Mouse (Mus musculus): ENCODE results near the gene Gm11554. TPM values are rescaled to one million over a fixed set of nuclear protein-coding genes. Genes with fewer than 3 reads are reported as not detected.

Gene Gm11554
- polyA plus RNA-seq, 1 experiment from 2014 or later: not detected

Other genes with a start within 250 kb of the Gm11554 start
- gene Krtap3-2, start 247.6 kb downstream of the Gm11554 start, polyA plus RNA-seq (2018): not detected in 3 replicates
- not detected in 3 replicates for gene Gm11939, start 245.0 kb downstream of the Gm11554 start, polyA plus RNA-seq (2018)
- gene Krtap3-1, start 237.8 kb downstream of the Gm11554 start, polyA plus RNA-seq (2018): not detected in 3 replicates
- not detected in 3 replicates for gene Krtap1-5, start 223.4 kb downstream of the Gm11554 start, polyA plus RNA-seq (2018)
- not detected in 3 replicates for gene Krtap1-4, start 220.8 kb downstream of the Gm11554 start, polyA plus RNA-seq (2018)
- not detected in 3 replicates for gene Krtap1-3, start 213.1 kb downstream of the Gm11554 start, polyA plus RNA-seq (2018)
- gene Krtap9-3, start 206.3 kb downstream of the Gm11554 start, polyA plus RNA-seq (2018): not detected in 3 replicates
- gene Gm11938, start 201.1 kb downstream of the Gm11554 start, polyA plus RNA-seq (2018): not detected in 3 replicates
- gene Gm11937, start 194.3 kb downstream of the Gm11554 start, polyA plus RNA-seq (2018): not detected in 3 replicates
- not detected in 3 replicates for gene Krtap2-4, start 189.6 kb downstream of the Gm11554 start, polyA plus RNA-seq (2018)
- gene Gm11562, start 184.0 kb downstream of the Gm11554 start, polyA plus RNA-seq (2018): not detected in 3 replicates
- not detected in 3 replicates for gene Krtap4-1, start 176.2 kb downstream of the Gm11554 start, polyA plus RNA-seq (2018)
- not detected in 3 replicates for gene Krtap4-2, start 169.4 kb downstream of the Gm11554 start, polyA plus RNA-seq (2018)
- gene Krtap4-7, start 160.4 kb downstream of the Gm11554 start, polyA plus RNA-seq (2018): not detected in 3 replicates
- gene Gm11555, start 154.2 kb downstream of the Gm11554 start, polyA plus RNA-seq (2018): not detected in 3 replicates
- not detected in 3 replicates for gene Gm11563, start 145.5 kb downstream of the Gm11554 start, polyA plus RNA-seq (2018)
- not detected in 3 replicates for gene Krtap4-6, start 138.5 kb downstream of the Gm11554 start, polyA plus RNA-seq (2018)
- not detected in 3 replicates for gene Gm14190, start 113.7 kb downstream of the Gm11554 start, polyA plus RNA-seq (2018)
- gene Gm14180, start 70.2 kb downstream of the Gm11554 start, polyA plus RNA-seq (2018): not detected in 3 replicates
- gene Gm11595, start 31.5 kb downstream of the Gm11554 start, polyA plus RNA-seq (2018): not detected in 3 replicates
- gene Krtap4-8, start 23.7 kb downstream of the Gm11554 start, polyA plus RNA-seq (2018): not detected in 3 replicates
- not detected in 3 replicates for gene Krtap4-9, start 19.2 kb downstream of the Gm11554 start, polyA plus RNA-seq (2018)
- gene Gm11596, start 11.0 kb downstream of the Gm11554 start, polyA plus RNA-seq (2018): not detected in 3 replicates
- gene Gm11569, start 5.5 kb downstream of the Gm11554 start, polyA plus RNA-seq (2018): not detected in 3 replicates
- gene Krtap4-13, start 5.4 kb upstream of the Gm11554 start, polyA plus RNA-seq (2018): not detected in 3 replicates
- not detected in 3 replicates for gene Gm11564, start 11.2 kb upstream of the Gm11554 start, polyA plus RNA-seq (2018)
- gene 2300003K06Rik, start 33.6 kb upstream of the Gm11554 start, polyA plus RNA-seq (2018): not detected in 3 replicates
- gene Krtap4-16, start 47.2 kb upstream of the Gm11554 start, polyA plus RNA-seq (2018): not detected in 3 replicates
- gene Gm11568, start 53.5 kb upstream of the Gm11554 start, polyA plus RNA-seq (2018): not detected in 3 replicates
- gene Gm11559, start 60.0 kb upstream of the Gm11554 start, polyA plus RNA-seq (2018): not detected in 3 replicates
- gene Krtap9-1, start 68.9 kb upstream of the Gm11554 start, polyA plus RNA-seq (2018): not detected in 3 replicates
- not detected in 3 replicates for gene Gm11567, start 74.7 kb upstream of the Gm11554 start, polyA plus RNA-seq (2018)
- gene Krtap31-1, start 103.5 kb upstream of the Gm11554 start, polyA plus RNA-seq (2018): not detected in 3 replicates
- gene Gm11565, start 110.3 kb upstream of the Gm11554 start, polyA plus RNA-seq (2018): not detected in 3 replicates
- gene Krtap31-2, start 131.8 kb upstream of the Gm11554 start, polyA plus RNA-seq (2018): not detected in 3 replicates
- not detected in 3 replicates for gene Krtap9-5, start 144.0 kb upstream of the Gm11554 start, polyA plus RNA-seq (2018)
- gene Krtap29-1, start 174.6 kb upstream of the Gm11554 start, polyA plus RNA-seq (2018): not detected in 3 replicates
- gene Krtap16-1, start 182.2 kb upstream of the Gm11554 start, polyA plus RNA-seq (2018): not detected in 3 replicates
- gene Krtap17-1, start 189.5 kb upstream of the Gm11554 start, polyA plus RNA-seq (2018): not detected in 3 replicates
- gene Krt33a, start 211.8 kb upstream of the Gm11554 start, polyA plus RNA-seq (2018): not detected in 3 replicates
- not detected in 3 replicates for gene Krt33b, start 225.4 kb upstream of the Gm11554 start, polyA plus RNA-seq (2018)
- not detected in 3 replicates for gene Krt34, start 237.1 kb upstream of the Gm11554 start, polyA plus RNA-seq (2018)
- gene Krt31, start 246.1 kb upstream of the Gm11554 start, polyA plus RNA-seq (2018): not detected in 3 replicates